Mouse (Mus musculus) erythroblast, embryonic 14.5 days (primary cell): Measurements from ENCODE around the gene Lrpap1. TPM values are rescaled to one million over a fixed set of nuclear protein-coding genes. Genes with fewer than 3 reads are reported as not detected.

Source experiments
- H3K27me3 ChIP-seq: 2 replicates; pipeline ENCODE4 v1.6.1; 2012; ENCODE audit warnings: inconsistent platforms; ENCODE audit not compliant: control insufficient read depth
- H3K36me3 ChIP-seq: 2 replicates; pipeline ENCODE4 v1.6.1; 2012; ENCODE audit warnings: mild to moderate bottlenecking, inconsistent platforms; ENCODE audit not compliant: control insufficient read depth
- H3K4me1 ChIP-seq: 2 replicates; pipeline ENCODE4 v1.6.1; 2012; ENCODE audit warnings: inconsistent platforms; ENCODE audit not compliant: control insufficient read depth
- H3K4me3 ChIP-seq: replicated peaks from 2 replicates; pipeline ENCODE3; 2012; ENCODE audit warnings: moderate library complexity, mild to moderate bottlenecking, inconsistent platforms
- H3K9me3 ChIP-seq: 2 replicates; pipeline ENCODE4 v1.6.1; 2012; ENCODE audit warnings: low read length, inconsistent platforms, mixed read lengths; ENCODE audit not compliant: control insufficient read depth
- GATA1 ChIP-seq: IDR thresholded peaks from 2 replicates; pipeline ENCODE4 v1.6.1; 2012; ENCODE audit warnings: low read length, inconsistent platforms, mixed read lengths
- TAL1 ChIP-seq: IDR thresholded peaks from 3 replicates; pipeline ENCODE4 v1.6.1; 2012; ENCODE audit warnings: low read length, inconsistent platforms, mixed read lengths
- polyA plus RNA-seq: library from polyadenylated mRNA; stranded (reverse); fragments of >175 nt; gene quantifications from 2 replicates; pipeline ENCODE4 v1.2.3, GENCODE M21; 2012

Lrpap1 gene
- 1.3 and 2.8 TPM in 2 replicates for polyA plus RNA-seq

DNA sequence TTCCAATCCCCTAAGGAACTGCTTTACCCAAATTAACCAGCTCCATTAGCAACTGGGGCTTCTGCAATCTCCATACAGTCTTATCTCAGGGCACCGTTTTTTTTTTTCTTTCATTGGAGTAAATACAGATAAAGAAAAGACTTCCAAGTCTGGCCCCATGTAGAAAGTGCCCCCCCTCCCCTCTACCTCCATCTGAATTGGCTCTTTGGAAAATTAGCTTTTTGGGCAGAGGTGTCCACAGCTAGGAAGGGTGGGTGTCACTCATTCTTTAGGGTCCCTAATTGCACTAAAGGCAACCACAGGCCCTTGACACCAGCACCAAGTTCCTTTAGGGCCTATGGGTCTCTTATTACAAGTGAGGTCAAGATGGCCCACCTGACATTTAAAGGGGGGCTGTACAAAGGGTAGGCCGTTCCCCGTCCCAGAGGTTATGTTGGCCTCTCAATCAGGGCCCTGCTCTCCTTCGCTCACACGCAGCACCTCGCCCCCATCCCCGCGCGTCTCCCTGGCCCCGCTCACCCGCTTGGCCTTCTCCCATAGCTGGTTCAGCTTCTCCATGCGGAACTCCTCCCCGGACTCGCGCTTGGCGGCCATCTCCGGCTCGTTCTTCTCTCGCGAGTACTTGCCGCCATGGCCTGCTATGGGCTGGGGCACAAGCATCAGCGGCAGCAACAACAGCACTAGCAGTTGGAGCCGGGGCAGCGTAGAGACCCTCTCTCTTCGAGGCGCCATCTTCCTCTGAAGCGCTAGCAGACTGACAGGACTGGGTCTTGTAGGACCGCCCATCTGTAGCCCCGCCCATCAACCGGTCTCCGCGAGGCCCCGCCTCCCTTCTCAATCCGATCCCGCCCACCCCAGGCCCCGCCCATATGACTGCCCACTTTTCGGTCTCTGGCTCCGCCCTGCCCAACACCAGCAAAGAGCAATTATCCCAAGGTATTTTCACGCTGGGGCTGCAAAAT lies at the start of gene Lrpap1:
Lrpap1 (minus strand) TSS at position 807 of the 962 bp plus-strand sequence.
- TF ChIP-seq TAL1 (no peak), GATA1 (no peak)
- peaks cover 49% of the 10 kb centered on the region for H3K4me1 ChIP-seq
- H3K36me3 ChIP-seq = peaks cover 35% of the 10 kb centered on the region
- peak within 1 kb of the TSS; percentile 97 for H3K4me3 ChIP-seq
- no peaks in the 10 kb centered on the region for H3K9me3 ChIP-seq
- peaks cover 20% of the 10 kb centered on the region for H3K27me3 ChIP-seq

- H3K4me3 ChIP-seq = no peak overlapping the region
- peaks cover 7% of the 10 kb centered on the region for H3K4me1 ChIP-seq
- peaks cover 6% of the 10 kb centered on the region for H3K9me3 ChIP-seq
- H3K27me3 ChIP-seq = peaks cover 14% of the 10 kb centered on the region
- TF ChIP-seq TAL1 = no peak
- no peak for TF ChIP-seq GATA1
- no peaks in the 10 kb centered on the region for H3K36me3 ChIP-seq
These were observed 44.4 kb upstream of the Lrpap1 start for GRCm38 (mm10) chr5:35149939-35150338.

DNA sequence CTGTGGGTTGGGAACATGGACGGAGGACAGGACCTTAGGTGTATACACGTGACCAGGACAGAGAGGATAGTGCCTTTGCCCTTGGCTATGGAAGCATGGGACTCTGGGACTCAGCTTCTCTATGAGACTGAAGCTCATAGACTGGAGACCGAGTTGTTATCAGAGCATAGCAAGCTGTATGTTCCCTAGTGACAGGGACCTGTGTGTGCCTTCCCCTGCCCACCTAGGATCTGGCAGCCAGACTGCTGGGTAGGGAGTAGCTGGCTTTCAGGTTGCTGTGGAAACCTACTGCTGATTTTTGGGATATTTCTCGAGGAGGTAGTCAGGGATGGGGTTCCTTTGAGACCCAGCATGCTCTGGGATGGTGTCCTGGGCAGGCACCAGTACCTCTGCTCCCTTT lies 44.0 kb upstream of the Lrpap1 start:
- H3K4me1 ChIP-seq = peaks cover 7% of the 10 kb centered on the region
- no peaks in the 10 kb centered on the region for H3K36me3 ChIP-seq
- TF ChIP-seq TAL1 (no peak), GATA1 (no peak)
- no peak overlapping the region for H3K4me3 ChIP-seq
- H3K9me3 ChIP-seq = peaks cover 6% of the 10 kb centered on the region
- H3K27me3 ChIP-seq = peaks cover 16% of the 10 kb centered on the region

GRCm38 (mm10) chr5:35147963-35148767 lies 42.6 kb upstream of the Lrpap1 start:
- TF ChIP-seq TAL1 (no peak), GATA1 (no peak)
- H3K4me3 ChIP-seq = no peak overlapping the region
- peaks cover 12% of the 10 kb centered on the region for H3K27me3 ChIP-seq
- H3K9me3 ChIP-seq = peaks cover 6% of the 10 kb centered on the region
- H3K4me1 ChIP-seq = peaks cover 7% of the 10 kb centered on the region
- no peaks in the 10 kb centered on the region for H3K36me3 ChIP-seq

- Histone ChIP-seq H3K9me3 (peaks cover 6% of the 10 kb centered on the region), H3K27me3 (peaks cover 14% of the 10 kb centered on the region), H3K4me1 (peaks cover 7% of the 10 kb centered on the region), H3K4me3 (no peak overlapping the region), H3K36me3 (no peaks in the 10 kb centered on the region)
- TF ChIP-seq TAL1 (no peak), GATA1 (no peak)
These were observed 41.8 kb upstream of the Lrpap1 start for GRCm38 (mm10) chr5:35147155-35147962.

DNA sequence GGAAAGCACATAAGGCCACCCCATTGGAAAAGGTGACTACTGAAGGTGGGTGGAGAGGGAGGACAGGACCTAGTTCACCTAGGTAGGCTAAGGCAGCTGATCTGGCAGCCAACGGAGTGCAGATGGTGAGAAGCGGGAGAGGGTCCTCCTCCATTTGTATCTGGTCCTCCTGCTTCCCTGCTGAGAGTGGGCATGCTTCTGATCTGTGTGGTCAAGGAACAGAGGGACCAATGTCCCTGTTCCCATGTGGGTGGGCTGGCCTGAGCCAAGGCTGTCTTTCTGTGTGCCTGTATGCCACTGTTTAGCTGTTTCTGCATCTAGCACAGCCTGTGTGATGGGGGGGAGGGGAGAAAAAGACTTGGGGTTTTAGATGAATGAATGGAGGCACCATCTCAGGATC lies 41.2 kb upstream of the Lrpap1 start:
- H3K36me3 ChIP-seq = no peaks in the 10 kb centered on the region
- H3K27me3 ChIP-seq = peaks cover 16% of the 10 kb centered on the region
- no peak for TF ChIP-seq GATA1
- no peak for TF ChIP-seq TAL1
- H3K9me3 ChIP-seq = peaks cover 6% of the 10 kb centered on the region
- peaks cover 7% of the 10 kb centered on the region for H3K4me1 ChIP-seq
- H3K4me3 ChIP-seq = no peak overlapping the region

DNA sequence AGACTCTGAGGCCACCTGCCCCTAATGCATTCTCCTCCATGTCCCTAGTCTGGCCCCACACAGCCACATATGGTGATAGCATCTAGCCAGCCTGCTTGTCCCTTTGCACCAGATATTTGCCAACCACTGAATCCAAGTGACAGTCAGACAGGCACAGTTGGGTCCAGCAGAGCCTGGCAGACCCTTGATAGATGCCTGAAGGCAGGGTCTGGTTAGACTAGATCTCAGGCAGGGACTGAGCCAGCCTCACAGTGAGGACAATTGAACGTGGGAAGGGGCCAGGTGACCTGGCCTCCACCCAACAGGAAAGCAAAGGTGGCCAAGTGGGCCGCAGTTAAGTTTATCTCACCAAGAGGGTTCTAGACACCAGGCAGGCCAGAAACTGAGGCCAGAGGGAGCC lies 39.1 kb upstream of the Lrpap1 start:
- Histone ChIP-seq H3K9me3 (no peaks in the 10 kb centered on the region), H3K4me3 (no peak overlapping the region), H3K4me1 (peaks cover 7% of the 10 kb centered on the region), H3K27me3 (peaks cover 11% of the 10 kb centered on the region), H3K36me3 (no peaks in the 10 kb centered on the region)
- TF ChIP-seq GATA1 (no peak), TAL1 (no peak)

GRCm38 (mm10) chr5:35143460-35144245 lies 38.1 kb upstream of the Lrpap1 start:
- H3K36me3 ChIP-seq = no peaks in the 10 kb centered on the region
- no peaks in the 10 kb centered on the region for H3K9me3 ChIP-seq
- H3K27me3 ChIP-seq = peaks cover 8% of the 10 kb centered on the region
- TF ChIP-seq GATA1 = no peak
- TF ChIP-seq TAL1 = no peak
- no peak overlapping the region for H3K4me3 ChIP-seq
- H3K4me1 ChIP-seq = peaks cover 7% of the 10 kb centered on the region
